Mouse (Mus musculus): Measurements from ENCODE around the gene 1700049E17Rik1. TPM values are rescaled to one million over a fixed set of nuclear protein-coding genes. Genes with fewer than 3 reads are reported as not detected.
"Not testable (repeated sequence)": the region's sequence is repeated elsewhere in the genome, so short reads cannot be mapped to it uniquely, and the experiment has no call there.

1700049E17Rik1 gene
- not detected in 2 replicates for polyA plus RNA-seq (2011; ENCODE audit: insufficient read length, low read depth, missing spikeins)

GRCm38 (mm10) chr14:41924649-41925048 lies at the start of gene 1700049E17Rik1:
Gene 1700049E17Rik1 (plus strand): TSS chr14:41924949.
- H3K27ac ChIP-seq (ENCODE audit: insufficient read depth, low read length); H3K4me3 ChIP-seq (ENCODE audit: insufficient read depth, low read length); H3K4me1 ChIP-seq (ENCODE audit: control insufficient read depth, insufficient read depth, low read length): not testable (repeated sequence)

DNA sequence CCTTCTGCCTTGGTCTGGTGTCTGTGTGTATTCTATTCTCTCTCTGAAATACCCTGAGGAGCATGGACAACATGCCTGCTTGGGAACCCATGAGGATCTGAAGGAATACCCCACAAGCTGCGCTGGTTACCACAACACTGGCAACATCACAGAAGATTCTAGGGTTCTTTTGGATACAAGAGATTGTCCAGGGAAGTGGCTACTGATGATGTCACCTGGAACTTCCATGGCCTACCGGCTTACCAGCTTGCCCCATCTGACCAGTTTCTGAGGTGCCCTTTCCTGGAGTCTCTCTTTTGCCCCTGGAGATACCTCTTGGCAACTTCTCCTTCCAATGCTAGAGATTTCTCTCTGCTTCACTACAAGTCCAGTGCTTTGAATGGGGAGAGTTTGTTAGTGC lies 17.6 kb upstream of the 1700049E17Rik1 start, which contains the start of gene Gm7980:
Gene Gm7980, minus strand, starts transcription at position 101 of the 400 bp plus-strand sequence.
- H3K4me3 ChIP-seq (ENCODE audit: insufficient read depth, low read length); H3K27ac ChIP-seq (ENCODE audit: insufficient read depth, low read length); H3K4me1 ChIP-seq (ENCODE audit: control insufficient read depth, insufficient read depth, low read length): not testable (repeated sequence)

DNA sequence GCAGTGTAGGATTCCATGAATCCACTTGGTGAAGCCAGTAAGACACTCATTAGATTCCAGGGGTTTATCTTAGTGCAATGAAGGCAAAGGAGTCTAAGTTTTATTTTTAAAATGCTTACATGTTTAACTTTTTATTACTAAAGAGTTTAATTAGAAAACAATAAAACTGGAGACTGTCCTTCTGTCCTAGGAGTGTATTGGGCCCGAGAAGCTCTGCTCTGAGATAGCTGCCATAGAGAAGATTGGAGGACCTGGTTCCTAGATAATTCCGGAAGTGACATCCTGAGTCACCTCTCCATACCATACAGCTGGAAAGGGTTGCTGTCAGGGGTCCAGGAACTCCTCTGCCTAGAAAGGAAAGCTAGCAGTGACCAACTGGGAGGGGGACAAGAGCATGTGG lies 18.9 kb downstream of the 1700049E17Rik1 start, which contains the start of gene 1700024B05Rik:
Gene 1700024B05Rik, plus strand, starts transcription at position 301 of the 400 bp plus-strand sequence.
- H3K4me1 ChIP-seq (ENCODE audit: control insufficient read depth, insufficient read depth, low read length); H3K27ac ChIP-seq (ENCODE audit: insufficient read depth, low read length); H3K4me3 ChIP-seq (ENCODE audit: insufficient read depth, low read length): not testable (repeated sequence)

DNA sequence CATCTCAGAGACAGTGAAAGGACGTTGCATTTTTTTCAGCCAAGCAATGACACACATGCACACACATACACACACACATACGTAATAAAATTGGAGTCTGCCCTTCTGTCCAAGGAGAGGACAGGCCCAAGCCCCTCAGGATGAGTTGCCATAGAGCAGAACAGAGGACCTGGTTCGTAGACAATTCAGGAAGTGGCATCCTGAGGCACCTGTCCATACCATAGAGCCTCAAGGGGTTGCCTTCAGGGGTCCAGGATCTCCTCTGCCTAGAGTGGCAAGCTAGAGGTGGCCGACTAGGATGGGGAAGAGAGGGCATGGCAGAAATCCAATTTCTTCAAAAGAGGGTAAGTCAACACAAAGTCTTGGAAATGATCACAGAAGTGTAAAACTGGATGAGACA lies 39.3 kb downstream of the 1700049E17Rik1 start:
- H3K4me3 ChIP-seq (ENCODE audit: insufficient read depth, low read length); H3K27ac ChIP-seq (ENCODE audit: insufficient read depth, low read length); H3K4me1 ChIP-seq (ENCODE audit: control insufficient read depth, insufficient read depth, low read length): not testable (repeated sequence)

- H3K27ac ChIP-seq (ENCODE audit: insufficient read depth, low read length); H3K4me3 ChIP-seq (ENCODE audit: insufficient read depth, low read length); H3K4me1 ChIP-seq (ENCODE audit: control insufficient read depth, insufficient read depth, low read length): not testable (repeated sequence)
These were observed 43.1 kb downstream of the 1700049E17Rik1 start, which contains the start of gene Gm6401 for GRCm38 (mm10) chr14:41967827-41968226. Gene Gm6401 (minus strand): TSS chr14:41967927.

- H3K4me1 ChIP-seq (ENCODE audit: control insufficient read depth, insufficient read depth, low read length); H3K4me3 ChIP-seq (ENCODE audit: insufficient read depth, low read length); H3K27ac ChIP-seq (ENCODE audit: insufficient read depth, low read length): not testable (repeated sequence)
These were observed 43.8 kb downstream of the 1700049E17Rik1 start for GRCm38 (mm10) chr14:41968596-41968995.

Other genes with a start within 250 kb of the 1700049E17Rik1 start
- not detected in 2 replicates for gene Gm8068, start 223.1 kb upstream of the 1700049E17Rik1 start, polyA plus RNA-seq (2011; ENCODE audit: insufficient read length, low read depth, missing spikeins)
- not detected in 2 replicates for gene Gm7929, start 174.3 kb upstream of the 1700049E17Rik1 start, polyA plus RNA-seq (2011; ENCODE audit: insufficient read length, low read depth, missing spikeins)
- not detected in 2 replicates for gene Gm47189, start 152.5 kb upstream of the 1700049E17Rik1 start, polyA plus RNA-seq (2011; ENCODE audit: insufficient read length, low read depth, missing spikeins)
- not detected in 2 replicates for gene Gm7980, start 17.7 kb upstream of the 1700049E17Rik1 start, polyA plus RNA-seq (2011; ENCODE audit: insufficient read length, low read depth, missing spikeins)
- gene 1700024B05Rik, start 19.0 kb downstream of the 1700049E17Rik1 start, polyA plus RNA-seq (2011; ENCODE audit: insufficient read length, low read depth, missing spikeins), result not detected in 2 replicates
- not detected in 2 replicates for gene Gm6401, start 43.0 kb downstream of the 1700049E17Rik1 start, polyA plus RNA-seq (2011; ENCODE audit: insufficient read length, low read depth, missing spikeins)
- gene Gm3543, start 58.4 kb downstream of the 1700049E17Rik1 start, polyA plus RNA-seq (2011; ENCODE audit: insufficient read length, low read depth, missing spikeins), result not detected in 2 replicates
- not detected in 2 replicates for gene Gm7951, start 192.4 kb downstream of the 1700049E17Rik1 start, polyA plus RNA-seq (2011; ENCODE audit: insufficient read length, low read depth, missing spikeins)
- not detected in 2 replicates for gene Gm17027, start 237.7 kb downstream of the 1700049E17Rik1 start, polyA plus RNA-seq (2011; ENCODE audit: insufficient read length, low read depth, missing spikeins)

All from embryonic fibroblast, embryonic 13.5 days (primary cell).